Mouse (Mus musculus) myocyte (in vitro differentiated cells): ENCODE results near the gene Ppil6. TPM values are rescaled to one million over a fixed set of nuclear protein-coding genes. Genes with fewer than 3 reads are reported as not detected.
A peak's percentile ranks its signal among the peaks of the same experiment; 100 is the strongest.

Experiments used
- H3K27me3 ChIP-seq: one replicate; pipeline ENCODE4 v1.6.1; 2011; ENCODE audit not compliant: control insufficient read depth, insufficient read depth, insufficient read length
- H3K36me3 ChIP-seq: one replicate; pipeline ENCODE4 v1.6.1; 2011; ENCODE audit not compliant: control insufficient read depth, insufficient read depth
- H3K4me2 ChIP-seq: one replicate; pipeline ENCODE4 v1.6.1; 2011; ENCODE audit warnings: low read depth, control low read depth
- H3K4me3 ChIP-seq: one replicate; pipeline ENCODE4 v1.5.1; 2011; ENCODE audit warnings: mild to moderate bottlenecking, control low read depth, moderate library complexity
- H3K79me2 ChIP-seq: one replicate; pipeline ENCODE4 v1.6.1; 2011; ENCODE audit not compliant: control insufficient read depth, insufficient read depth
- H3ac ChIP-seq: one replicate; pipeline ENCODE4 v1.6.1; 2011; ENCODE audit not compliant: control insufficient read depth, insufficient read length
- CEBPB ChIP-seq: IDR thresholded peaks from 2 replicates; pipeline ENCODE4 v1.6.1; 2011; ENCODE audit warnings: mild to moderate bottlenecking, moderate library complexity; ENCODE audit not compliant: poor library complexity, insufficient read depth, severe bottlenecking
- E2F4 ChIP-seq: IDR thresholded peaks from one replicate; pipeline ENCODE4 v1.6.1; 2011; ENCODE audit warnings: mild to moderate bottlenecking, control low read depth, moderate library complexity; ENCODE audit not compliant: insufficient read depth
- MAX ChIP-seq: IDR thresholded peaks from one replicate; pipeline ENCODE4 v1.6.1; 2011; ENCODE audit warnings: low read depth, mild to moderate bottlenecking, control low read depth
- MYOD1 ChIP-seq, 3 experiments: IDR thresholded peaks; one replicate each; pipeline ENCODE4 v1.6.1; 2011; ENCODE audit warnings: control low read depth in 2 of 3, low read depth in 2 of 3, mild to moderate bottlenecking in 2 of 3, moderate library complexity in 1 of 3; ENCODE audit not compliant: insufficient read length in 2 of 3, control insufficient read depth in 1 of 3
- MYOG ChIP-seq, 3 experiments: IDR thresholded peaks; one replicate each; pipeline ENCODE4 v1.6.1; 2011; ENCODE audit warnings: control low read depth in 2 of 3, low read depth in 2 of 3, mild to moderate bottlenecking in 2 of 3; ENCODE audit not compliant: insufficient read length in 2 of 3, control insufficient read depth in 1 of 3, insufficient read depth in 1 of 3
- POLR2A ChIP-seq: IDR thresholded peaks from one replicate; pipeline ENCODE4 v1.6.1; 2011; ENCODE audit warnings: low read depth, mild to moderate bottlenecking, control low read depth, moderate library complexity; ENCODE audit not compliant: insufficient read length
- POLR2AphosphoS2 ChIP-seq: IDR thresholded peaks from one replicate; pipeline ENCODE4 v1.6.1; 2011; ENCODE audit warnings: low read depth, control low read depth; ENCODE audit not compliant: insufficient read length
- REST ChIP-seq: IDR thresholded peaks from one replicate; pipeline ENCODE4 v1.6.1; 2011; ENCODE audit warnings: mild to moderate bottlenecking, control low read depth, moderate library complexity; ENCODE audit not compliant: insufficient read depth, insufficient read length
- SRF ChIP-seq: IDR thresholded peaks from one replicate; pipeline ENCODE4 v1.6.1; 2011; ENCODE audit warnings: low read depth; ENCODE audit not compliant: control insufficient read depth, insufficient read length
- TCF12 ChIP-seq: IDR thresholded peaks from one replicate; pipeline ENCODE4 v1.6.1; 2011; ENCODE audit warnings: mild to moderate bottlenecking, control low read depth; ENCODE audit not compliant: poor library complexity, insufficient read depth, severe bottlenecking
- TCF3 ChIP-seq: IDR thresholded peaks from one replicate; pipeline ENCODE4 v1.6.1; 2011; ENCODE audit warnings: low read depth, control low read depth; ENCODE audit not compliant: insufficient read length
- USF1 ChIP-seq: IDR thresholded peaks from one replicate; pipeline ENCODE4 v1.6.1; 2011; ENCODE audit warnings: low read depth, mild to moderate bottlenecking, control low read depth, moderate library complexity
- polyA plus RNA-seq: library from polyadenylated mRNA; unstranded; fragments of >200 nt; fragmentation: generic; extraction: Trizol; gene quantifications from one replicate; pipeline ENCODE4 v1.2.1, GENCODE M21; 2012; ENCODE audit warnings: missing spikeins

Ppil6 gene
- polyA plus RNA-seq, 1 experiment, result 0.64 TPM

GRCm38 (mm10) chr10:41546396-41547165, 56.3 kb downstream of the Ppil6 start:
- TF ChIP-seq MYOG (IDR thresholded peaks at IDR 0.05; ENCODE audit: control insufficient read depth in 1 of 3, insufficient read depth in 1 of 3, insufficient read length in 2 of 3, low read depth in 2 of 3) (no peak), USF1 (no peak), CEBPB (no peak), POLR2AphosphoS2 (no peak), MAX (no peak)
- no peak overlapping the region for H3K4me3 ChIP-seq
- H3K4me2 ChIP-seq, result no peak overlapping the region
- no peak overlapping the region for H3ac ChIP-seq
- no peaks in the 10 kb centered on the region for H3K36me3 ChIP-seq
- no peaks in the 10 kb centered on the region for H3K79me2 ChIP-seq
- no peaks in the 10 kb centered on the region for H3K27me3 ChIP-seq

- peak overlapping the region; percentile 48 for H3K4me2 ChIP-seq
- no peak overlapping the region for H3ac ChIP-seq
- no peak for TF ChIP-seq REST
- TF ChIP-seq CEBPB, result no peak
- TF ChIP-seq USF1, result no peak
- TF ChIP-seq MYOG (IDR thresholded peaks at IDR 0.05; ENCODE audit: control insufficient read depth in 1 of 3, insufficient read depth in 1 of 3, insufficient read length in 2 of 3, low read depth in 2 of 3), result no peak
- no peak for TF ChIP-seq POLR2AphosphoS2
- TF ChIP-seq E2F4, result no peak
- no peak for TF ChIP-seq POLR2A
- TF ChIP-seq MYOD1 (IDR thresholded peaks at IDR 0.05; ENCODE audit: control insufficient read depth in 1 of 3, insufficient read length in 2 of 3, low read depth in 2 of 3), result no peak
- no peak for TF ChIP-seq TCF12
- no peak for TF ChIP-seq SRF
- no peak for TF ChIP-seq TCF3
- no peak for TF ChIP-seq MAX
- no peaks in the 10 kb centered on the region for H3K79me2 ChIP-seq
- H3K36me3 ChIP-seq, result no peaks in the 10 kb centered on the region
- H3K27me3 ChIP-seq, result no peaks in the 10 kb centered on the region
- H3K4me3 ChIP-seq, result no peak overlapping the region
These were observed 60.5 kb downstream of the Ppil6 start for GRCm38 (mm10) chr10:41550711-41551110.

- TF ChIP-seq CEBPB (no peak), TCF3 (no peak), MAX (no peak), REST (no peak), MYOG (IDR thresholded peaks at IDR 0.05; ENCODE audit: control insufficient read depth in 1 of 3, insufficient read depth in 1 of 3, insufficient read length in 2 of 3, low read depth in 2 of 3) (no peak), USF1 (no peak), E2F4 (no peak), MYOD1 (IDR thresholded peaks at IDR 0.05; ENCODE audit: control insufficient read depth in 1 of 3, insufficient read length in 2 of 3, low read depth in 2 of 3) (no peak), TCF12 (no peak), POLR2AphosphoS2 (no peak)
- H3K79me2 ChIP-seq, result no peaks in the 10 kb centered on the region
- no peak overlapping the region for H3ac ChIP-seq
- no peak overlapping the region for H3K4me3 ChIP-seq
- H3K27me3 ChIP-seq, result no peaks in the 10 kb centered on the region
- H3K4me2 ChIP-seq, result peak overlapping the region; percentile 48
- no peaks in the 10 kb centered on the region for H3K36me3 ChIP-seq
These were observed 62.1 kb downstream of the Ppil6 start for GRCm38 (mm10) chr10:41552319-41552718.

- H3K79me2 ChIP-seq, result no peaks in the 10 kb centered on the region
- peak overlapping the region; percentile 74 for H3K4me2 ChIP-seq
These were observed 62.8 kb downstream of the Ppil6 start for GRCm38 (mm10) chr10:41552847-41553589.

More at GRCm38 (mm10) chr10:41552847-41553589, 62.8 kb downstream of the Ppil6 start:
- Histone ChIP-seq H3K4me3 (no peak overlapping the region), H3ac (peak overlapping the region; percentile 15), H3K27me3 (no peaks in the 10 kb centered on the region), H3K36me3 (no peaks in the 10 kb centered on the region)
- no peak for TF ChIP-seq E2F4
- peak; percentile 97 for TF ChIP-seq TCF3
- peak; percentile 96 to 97 (median 97) for TF ChIP-seq MYOD1 (IDR thresholded peaks at IDR 0.05; ENCODE audit: control insufficient read depth in 1 of 3, insufficient read length in 2 of 3, low read depth in 2 of 3)
- TF ChIP-seq POLR2AphosphoS2, result no peak
- no peak for TF ChIP-seq SRF
- no peak for TF ChIP-seq REST
- no peak for TF ChIP-seq MAX
- TF ChIP-seq POLR2A, result peak; percentile 36
- TF ChIP-seq TCF12, result peak; percentile 98
- TF ChIP-seq USF1, result peak; percentile 19
- TF ChIP-seq MYOG (IDR thresholded peaks at IDR 0.05; ENCODE audit: control insufficient read depth in 1 of 3, insufficient read depth in 1 of 3, insufficient read length in 2 of 3, low read depth in 2 of 3), result peak; percentile 98 to 99 (median 99)
- no peak for TF ChIP-seq CEBPB
